Mouse (Mus musculus) kidney, postnatal 0 days (tissue): ENCODE results near the gene Lnx1. TPM values are rescaled to one million over a fixed set of nuclear protein-coding genes. Genes with fewer than 3 reads are reported as not detected.

ENCODE experiments used
- ATAC-seq: fragments of 200-750 bp; cut with Nextera tagmentation; replicated peaks from 2 replicates; pipeline ENCODE4 v1.8.0; 2017; ENCODE audit warnings: low read depth, moderate number of reproducible peaks, moderate TSS enrichment, moderate library complexity; ENCODE audit not compliant: low FRiP score
- DNase-seq: peaks from one replicate; pipeline ENCODE4 v3.0.0-alpha.2; 2016; ENCODE audit warnings: low spot score
- H3K27ac ChIP-seq: fragments of 300-500 bp; sonication (generic); 2 replicates; pipeline ENCODE4 v1.5.1; 2014; ENCODE audit warnings: mild to moderate bottlenecking
- H3K27me3 ChIP-seq: fragments of 300-500 bp; sonication (generic); 2 replicates; pipeline ENCODE4 v1.6.1; 2014; ENCODE audit warnings: low read length, mixed read lengths; ENCODE audit not compliant: insufficient read depth
- H3K36me3 ChIP-seq: fragments of 300-500 bp; sonication (generic); 2 replicates; pipeline ENCODE4 v1.6.1; 2014; ENCODE audit warnings: low read length, mixed read lengths; ENCODE audit not compliant: insufficient read depth
- H3K4me1 ChIP-seq: fragments of 300-500 bp; sonication (generic); replicated peaks from 2 replicates; pipeline ENCODE4 v1.6.1; 2014; ENCODE audit warnings: antibody characterized with exemption, low read length, mixed read lengths; ENCODE audit not compliant: insufficient read depth
- H3K4me2 ChIP-seq: fragments of 300-500 bp; sonication (generic); 2 replicates; pipeline ENCODE4 v1.6.1; 2014; ENCODE audit warnings: mild to moderate bottlenecking, low read length, moderate library complexity, mixed read lengths
- H3K4me3 ChIP-seq: fragments of 300-500 bp; sonication (generic); replicated peaks from 2 replicates; pipeline ENCODE4 v1.5.1; 2014; ENCODE audit warnings: low read depth, low read length
- H3K9ac ChIP-seq: fragments of 300-500 bp; sonication (generic); 2 replicates; pipeline ENCODE4 v1.6.1; 2014; ENCODE audit warnings: low read depth, low read length
- H3K9me3 ChIP-seq: fragments of 300-500 bp; sonication (generic); replicated peaks from 2 replicates; pipeline ENCODE4 v1.6.1; 2016; ENCODE audit warnings: low read length, inconsistent platforms, mixed read lengths
- CTCF ChIP-seq: IDR thresholded peaks from 2 replicates; pipeline ENCODE4 v1.5.1; 2016; ENCODE audit warnings: antibody characterized with exemption, low read depth, mild to moderate bottlenecking, moderate library complexity
- WGBS: fragments of 180-500 bp; shearing (Covaris S2); extraction: QIAGEN DNeasy Blood & Tissue Kit; methylation state at CpG from one replicate; pipeline ENCODE4 v1.1.7; 2014; 5-methylcytosine and 5-hydroxymethylcytosine counted together
- polyA plus RNA-seq: library from polyadenylated mRNA; unstranded; fragments of >200 nt; fragmentation: Nextera tagmentation; extraction: Ambion mirVana; gene quantifications from 2 replicates; pipeline ENCODE4 v1.2.1, GENCODE M21; 2015

Gene Lnx1
- polyA plus RNA-seq, 1 experiment from 2014 or later: 3.5 TPM

DNA sequence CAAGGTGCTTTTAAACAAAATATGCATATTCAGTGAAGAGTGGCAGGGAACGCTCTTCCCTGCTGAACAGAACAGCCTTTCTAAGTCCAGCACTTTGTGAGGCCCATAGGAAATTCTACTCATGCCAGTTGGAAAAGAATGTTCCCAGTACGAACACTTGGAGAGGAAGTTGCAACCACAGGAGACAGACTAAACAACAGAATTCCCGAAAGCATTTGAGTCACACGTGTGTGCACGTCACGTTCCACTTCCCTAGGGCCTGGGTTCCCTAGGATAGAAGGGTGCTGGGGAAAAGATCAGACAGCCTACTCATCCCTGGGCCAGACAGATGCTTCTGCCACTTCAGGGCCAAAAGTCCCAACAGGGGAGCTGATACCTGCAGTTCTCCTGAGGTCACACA is 48.2 kb downstream of the Lnx1 start:
- WGBS: 79% methylated on average over 6 of the region's 6 CpGs
- Histone ChIP-seq H3K27ac (no peak overlapping the region), H3K36me3 (no peaks in the 10 kb centered on the region), H3K4me1 (no peaks in the 10 kb centered on the region), H3K9ac (no peak overlapping the region), H3K27me3 (no peaks in the 10 kb centered on the region), H3K4me2 (no peak overlapping the region), H3K9me3 (no peaks in the 10 kb centered on the region), H3K4me3 (no peak overlapping the region)
- TF ChIP-seq CTCF: no peak
- ATAC-seq (no peak), DNase-seq (no peak)

DNA sequence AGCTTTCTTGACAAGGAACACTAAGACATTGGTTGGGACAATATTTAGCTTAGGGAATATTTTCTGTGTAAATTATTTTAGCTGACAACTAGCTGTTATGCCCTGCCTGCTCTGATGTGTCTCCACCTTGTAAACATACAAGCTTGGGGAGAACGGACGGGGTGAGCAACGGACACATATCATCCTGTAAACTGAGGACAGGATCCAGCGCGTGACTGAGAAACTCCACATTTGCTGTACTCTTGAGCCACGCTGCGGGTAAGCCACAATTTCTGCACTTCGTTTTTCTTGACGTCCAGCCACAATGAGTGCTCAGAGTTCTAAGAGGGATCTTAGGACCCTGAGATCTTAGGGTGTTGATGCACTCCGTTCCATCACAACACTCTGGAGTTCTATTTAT is 48.9 kb downstream of the Lnx1 start:
- Histone ChIP-seq H3K4me2 (no peak overlapping the region), H3K27ac (no peak overlapping the region), H3K4me3 (no peak overlapping the region), H3K9me3 (no peaks in the 10 kb centered on the region), H3K9ac (no peak overlapping the region), H3K27me3 (no peaks in the 10 kb centered on the region), H3K36me3 (no peaks in the 10 kb centered on the region), H3K4me1 (no peaks in the 10 kb centered on the region)
- WGBS: 84% methylated on average over 10 of the region's 10 CpGs
- DNase-seq: no peak
- no peak for TF ChIP-seq CTCF
- ATAC-seq: no peak

DNA sequence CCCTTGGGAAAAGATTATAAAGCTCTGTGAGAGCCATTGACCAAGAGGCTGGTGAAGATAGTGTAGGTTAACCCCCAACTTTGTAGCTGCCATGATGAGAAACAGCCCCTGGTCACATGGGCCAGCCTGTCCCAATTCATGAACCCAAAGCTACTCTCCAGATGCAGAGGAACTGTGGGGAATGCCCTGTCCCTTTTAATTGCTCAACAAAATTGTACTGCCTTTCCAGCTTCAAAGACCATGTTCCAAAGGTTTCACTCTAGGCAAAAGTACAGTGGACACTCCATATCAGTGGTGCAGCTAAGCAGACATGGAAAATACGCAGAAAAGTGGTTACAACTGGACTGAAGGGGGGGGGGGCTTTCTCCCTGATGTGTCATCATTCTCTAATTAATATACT is 53.6 kb downstream of the Lnx1 start:
- Histone ChIP-seq H3K9ac (no peak overlapping the region), H3K4me1 (no peaks in the 10 kb centered on the region), H3K9me3 (no peaks in the 10 kb centered on the region), H3K4me3 (no peak overlapping the region), H3K27ac (no peak overlapping the region), H3K4me2 (no peak overlapping the region), H3K36me3 (no peaks in the 10 kb centered on the region), H3K27me3 (no peaks in the 10 kb centered on the region)
- WGBS: 91% methylated on average over 1 of the region's 1 CpGs
- ATAC-seq (no peak), DNase-seq (no peak)
- no peak for TF ChIP-seq CTCF

DNA sequence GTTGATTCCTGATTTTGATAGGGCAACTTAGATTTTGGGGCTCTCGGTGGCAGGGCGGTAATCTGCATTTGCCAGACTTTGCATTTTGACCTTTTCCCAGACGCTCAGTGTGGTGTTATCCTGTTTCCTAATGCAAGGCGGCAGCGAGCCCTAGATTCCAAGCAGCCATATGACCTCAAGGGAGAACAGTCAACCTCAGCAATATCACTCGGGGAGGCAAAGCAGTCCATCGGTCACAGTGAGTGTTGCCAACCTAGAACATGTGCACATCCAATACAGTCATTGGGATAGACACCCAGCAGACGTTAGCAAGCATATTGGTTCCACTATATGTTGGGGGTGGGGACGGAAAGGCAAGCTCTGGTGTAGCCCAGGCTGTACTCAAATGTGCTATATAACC is 54.5 kb downstream of the Lnx1 start:
- H3K9me3 ChIP-seq: no peaks in the 10 kb centered on the region
- DNase-seq (no peak), ATAC-seq (no peak)
- no peaks in the 10 kb centered on the region for H3K36me3 ChIP-seq
- no peak overlapping the region for H3K9ac ChIP-seq
- no peak overlapping the region for H3K27ac ChIP-seq
- H3K4me1 ChIP-seq: no peaks in the 10 kb centered on the region
- no peak overlapping the region for H3K4me2 ChIP-seq
- no peaks in the 10 kb centered on the region for H3K27me3 ChIP-seq
- WGBS: 88% methylated on average over 9 of the region's 9 CpGs
- no peak for TF ChIP-seq CTCF
- H3K4me3 ChIP-seq: no peak overlapping the region

DNA sequence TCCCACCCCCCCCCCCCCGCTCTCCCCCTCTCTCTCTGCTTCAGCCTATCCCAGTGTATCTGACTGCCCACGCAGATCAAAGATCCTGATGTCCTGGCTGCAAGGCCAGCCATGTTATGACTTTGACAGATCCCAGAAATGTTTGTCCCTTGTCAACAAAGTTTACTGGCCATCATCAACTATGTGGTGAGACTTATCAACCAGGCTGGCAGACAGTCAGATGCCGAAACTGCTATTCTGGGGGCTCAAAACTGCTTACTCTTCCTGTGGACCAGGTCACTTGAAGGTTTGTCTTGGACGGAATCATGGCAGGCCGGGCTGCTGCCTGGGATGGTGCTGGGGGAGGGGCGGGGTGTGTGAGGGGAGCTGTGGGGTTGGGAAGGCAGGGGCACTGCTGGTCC is 55.1 kb downstream of the Lnx1 start:
- Histone ChIP-seq H3K27ac (no peak overlapping the region), H3K36me3 (no peaks in the 10 kb centered on the region), H3K4me2 (no peak overlapping the region), H3K4me3 (no peak overlapping the region), H3K9ac (no peak overlapping the region), H3K4me1 (no peaks in the 10 kb centered on the region), H3K27me3 (no peaks in the 10 kb centered on the region), H3K9me3 (no peaks in the 10 kb centered on the region)
- 55% methylated on average over 5 of the region's 6 CpGs for WGBS
- no peak for DNase-seq
- TF ChIP-seq CTCF: no peak
- ATAC-seq: no peak

DNA sequence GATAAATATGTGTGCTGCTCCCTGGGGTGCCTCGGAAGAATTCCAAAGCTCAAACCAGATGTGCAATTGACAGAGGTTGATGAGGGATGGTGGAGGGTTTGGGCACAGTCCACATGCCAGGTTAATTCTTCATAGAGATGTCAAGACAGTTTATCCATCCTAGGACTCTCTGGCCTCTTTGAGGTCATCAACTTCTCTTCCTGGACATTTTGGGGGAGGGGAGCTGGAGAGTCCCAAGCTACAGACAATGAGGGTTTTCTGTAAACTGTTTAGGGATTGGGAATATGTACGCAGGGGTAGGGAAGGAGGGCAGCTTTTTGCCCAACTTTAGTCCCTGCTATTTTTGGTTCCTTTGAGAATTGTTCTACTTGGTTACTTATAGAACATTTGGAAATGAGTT is 60.4 kb downstream of the Lnx1 start:
- no peak for DNase-seq
- H3K4me3 ChIP-seq: no peak overlapping the region
- no peak overlapping the region for H3K4me2 ChIP-seq
- no peaks in the 10 kb centered on the region for H3K36me3 ChIP-seq
- H3K27me3 ChIP-seq: no peaks in the 10 kb centered on the region
- H3K27ac ChIP-seq: no peak overlapping the region
- WGBS: 90% methylated on average over 2 of the region's 2 CpGs
- no peaks in the 10 kb centered on the region for H3K4me1 ChIP-seq
- ATAC-seq: no peak
- no peak overlapping the region for H3K9ac ChIP-seq
- H3K9me3 ChIP-seq: no peaks in the 10 kb centered on the region
- no peak for TF ChIP-seq CTCF

DNA sequence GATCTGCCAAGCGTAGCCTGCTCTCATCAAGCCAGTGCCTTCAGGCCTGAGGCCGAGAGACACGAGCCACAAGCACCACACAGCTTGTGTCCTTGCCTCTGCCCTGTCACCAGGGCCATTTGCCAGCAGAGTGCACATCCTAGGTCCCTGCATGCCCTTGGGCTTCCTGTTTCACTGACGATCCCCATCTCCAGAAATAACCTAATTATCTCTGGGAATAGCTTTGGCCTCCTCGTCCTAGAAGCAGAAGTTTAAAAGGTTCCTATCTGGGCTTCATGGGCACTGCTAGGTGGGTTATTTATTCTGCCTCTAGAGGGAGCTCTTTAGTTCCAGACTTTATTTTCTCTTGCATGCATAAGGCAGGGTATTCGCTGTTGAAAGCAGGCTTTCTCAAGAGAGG is 61.7 kb downstream of the Lnx1 start:
- no peak overlapping the region for H3K27ac ChIP-seq
- H3K36me3 ChIP-seq: no peaks in the 10 kb centered on the region
- 38% methylated on average over 6 of the region's 6 CpGs for WGBS
- peak; percentile 69 for TF ChIP-seq CTCF
- no peaks in the 10 kb centered on the region for H3K9me3 ChIP-seq
- ATAC-seq: no peak
- H3K4me3 ChIP-seq: no peak overlapping the region
- DNase-seq: peak; percentile 57
- no peak overlapping the region for H3K4me2 ChIP-seq
- H3K4me1 ChIP-seq: no peaks in the 10 kb centered on the region
- H3K9ac ChIP-seq: no peak overlapping the region
- no peaks in the 10 kb centered on the region for H3K27me3 ChIP-seq
